Mouse (Mus musculus): ENCODE measurements around the gene Umodl1.
A peak's percentile ranks its signal among the peaks of the same experiment; 100 is the strongest.

The Umodl1 gene

DNA sequence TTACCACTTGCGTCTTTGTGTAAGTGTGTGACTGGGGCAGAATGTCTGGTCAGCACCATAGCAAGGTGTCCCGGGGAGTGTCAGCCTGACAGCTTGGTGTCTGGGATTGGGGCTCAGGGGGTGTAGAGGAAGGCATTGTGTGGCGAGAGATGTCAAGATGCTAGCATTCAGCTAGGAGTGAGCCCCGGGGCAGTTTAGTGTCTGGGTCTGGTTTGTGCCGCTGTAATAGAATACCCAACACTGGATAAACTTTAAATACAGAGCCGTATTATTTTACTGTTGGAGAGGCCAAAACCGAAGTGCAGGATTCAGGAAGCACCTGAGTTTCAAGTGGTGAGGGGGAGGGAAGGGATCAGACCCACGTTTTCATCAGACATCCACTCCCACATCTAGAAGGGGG is 82.9 kb downstream of the Umodl1 start:
- DNase-seq (ENCODE audit: low read depth, low spot score), result no peak

- DNase-seq (ENCODE audit: low read depth, low spot score), result no peak
Observed at GRCm38 (mm10) chr17:31038381-31038780, 83.9 kb downstream of the Umodl1 start.

DNA sequence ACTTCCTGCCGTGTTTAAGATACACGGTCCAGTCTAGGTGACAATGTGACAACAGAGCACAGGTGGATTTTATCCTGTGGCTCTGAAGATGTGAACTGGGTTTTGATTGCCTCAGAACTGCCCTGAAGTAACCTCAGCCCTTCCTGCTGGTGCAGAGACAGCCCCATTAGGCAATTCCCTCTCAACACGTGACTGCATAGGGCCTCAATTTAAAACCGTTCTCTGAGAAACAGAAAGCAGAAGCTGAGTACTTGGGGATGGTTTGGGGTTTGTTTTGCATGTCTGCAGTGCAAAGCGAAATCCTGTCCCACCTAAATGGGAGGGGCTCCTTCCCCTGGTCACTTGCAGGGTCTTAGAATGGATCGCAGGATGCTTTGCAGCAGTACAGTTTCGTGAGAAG is 85.2 kb downstream of the Umodl1 start:
- no peak for DNase-seq (ENCODE audit: low read depth, low spot score)

DNA sequence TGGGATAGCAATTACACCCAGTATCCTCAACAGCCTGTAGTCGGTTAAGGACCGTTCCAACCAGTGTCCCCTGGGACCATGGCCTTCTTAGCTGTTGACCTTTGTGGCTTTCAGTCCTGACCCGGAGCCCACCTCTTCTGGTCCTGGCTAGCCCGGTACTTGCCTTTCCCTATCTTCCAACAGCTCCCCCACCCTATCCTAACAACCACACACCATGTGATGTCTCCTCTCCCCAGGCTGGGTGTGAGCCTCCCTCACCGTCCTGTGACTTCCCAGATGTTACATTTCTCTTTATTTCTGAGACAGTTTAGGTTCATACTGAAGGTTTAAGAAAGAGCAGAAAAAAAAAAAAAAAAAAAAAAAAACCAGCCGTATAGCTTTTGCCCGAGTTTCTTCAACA is 86.0 kb downstream of the Umodl1 start:
- no peak for DNase-seq (ENCODE audit: low read depth, low spot score)

DNA sequence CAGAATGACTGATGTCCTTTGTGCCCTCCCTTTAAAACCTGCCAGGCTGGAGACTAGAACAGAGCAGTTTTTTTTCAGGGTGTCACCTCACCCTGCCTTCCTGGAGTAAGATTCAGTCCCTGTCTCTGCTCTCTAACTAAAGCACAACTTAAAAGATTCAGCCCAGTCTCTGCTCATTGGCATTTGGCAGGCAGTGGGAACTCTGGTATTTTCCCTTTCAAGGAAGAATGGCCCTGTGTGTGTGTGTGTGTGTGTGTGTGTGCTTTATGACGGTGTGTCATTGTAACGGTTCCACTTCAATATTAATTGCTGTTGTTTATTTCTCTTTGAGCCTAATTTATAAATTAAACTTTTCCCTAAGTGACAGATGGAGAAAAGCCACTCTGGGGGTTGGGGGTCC is 88.3 kb downstream of the Umodl1 start:
- no peak for DNase-seq (ENCODE audit: low read depth, low spot score)

- DNase-seq (ENCODE audit: low read depth, low spot score), result peak; percentile 54
Observed at GRCm38 (mm10) chr17:31057151-31057890, 102.9 kb downstream of the Umodl1 start, which contains the start of gene Abcg1. TSS of gene Abcg1 (plus strand) at chr17:31057675.

GRCm38 (mm10) chr17:31057891-31058744 is 103.7 kb downstream of the Umodl1 start:
- DNase-seq (ENCODE audit: low read depth, low spot score), result no peak

GRCm38 (mm10) chr17:31058745-31059085 is 104.3 kb downstream of the Umodl1 start:
- DNase-seq (ENCODE audit: low read depth, low spot score), result peak; percentile 67

- no peak for DNase-seq (ENCODE audit: low read depth, low spot score)
Observed at GRCm38 (mm10) chr17:31060196-31060587, 105.8 kb downstream of the Umodl1 start.
